ENCODE assay signal across 9 mouse cellular contexts in the genomic region with DNA sequence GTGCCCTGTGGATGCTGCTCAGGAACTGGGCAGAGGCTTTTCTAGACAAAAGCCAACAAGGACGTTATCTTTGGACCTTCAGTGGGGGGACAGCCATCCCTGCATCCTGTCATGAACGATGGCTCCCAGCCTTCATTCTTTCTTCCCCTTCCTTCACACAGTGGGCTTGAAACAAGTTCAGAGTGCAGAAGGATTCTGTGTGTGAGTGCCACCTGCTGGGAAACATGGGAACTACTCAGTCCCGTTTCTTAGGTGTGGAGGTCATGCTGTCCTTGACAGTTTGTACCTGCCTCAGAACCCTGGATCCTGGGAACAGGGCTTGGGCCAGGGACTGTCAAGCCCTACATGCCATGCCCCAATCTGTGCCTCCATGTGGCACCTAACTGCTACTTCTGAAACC. TPM values are rescaled to one million over a fixed set of nuclear protein-coding genes. Genes with fewer than 3 reads are reported as not detected.
DNase-seq lines count a peak whose midpoint lies in the region; ATAC-seq and TF ChIP-seq lines count a peak whose summit lies in the region.
"Had no signal": no experiment of that assay in that cellular context is flagged by ENCODE, and none has a peak within 500 bp of the region (broad histone marks: within the 10 kb centered on the region; RNA-seq: fewer than 3 reads in every experiment).

No protein-coding gene starts in this region.

- H3K4me2 ChIP-seq in forebrain, embryonic 16.5 days (ENCODE audit: low read length) = no peak overlapping the region
- H3K4me2 ChIP-seq in forebrain, embryonic 13.5 days = no peak overlapping the region
- H3K4me2 ChIP-seq in hindbrain, embryonic 13.5 days = no peak overlapping the region
- no peak overlapping the region for H3K4me2 ChIP-seq in midbrain, embryonic 14.5 days (ENCODE audit: low read length)
- H3K4me2 ChIP-seq: neural tube, embryonic 12.5 days had no signal

- WGBS in forebrain, embryonic 10.5 days = 5% methylated on average over 3 of the region's 3 CpGs
- WGBS in forebrain, embryonic 16.5 days = 1% methylated on average over 3 of the region's 3 CpGs
- WGBS in forebrain, embryonic 13.5 days = 4% methylated on average over 3 of the region's 3 CpGs
- WGBS in hindbrain, embryonic 13.5 days = 0% methylated on average over 3 of the region's 3 CpGs
- 0% methylated on average over 3 of the region's 3 CpGs for WGBS in midbrain, embryonic 14.5 days
- WGBS in spleen, adult 2 months = 3% methylated on average over 3 of the region's 3 CpGs

- no peaks in the 10 kb centered on the region for H3K9me3 ChIP-seq in forebrain, embryonic 10.5 days
- no peaks in the 10 kb centered on the region for H3K9me3 ChIP-seq in forebrain, embryonic 16.5 days (ENCODE audit: control insufficient read depth, low read length)
- H3K9me3 ChIP-seq in forebrain, embryonic 13.5 days (replicated peaks) = no peaks in the 10 kb centered on the region
- no peaks in the 10 kb centered on the region for H3K9me3 ChIP-seq in hindbrain, embryonic 13.5 days
- H3K9me3 ChIP-seq in midbrain, embryonic 14.5 days (ENCODE audit: control insufficient read depth, low read length) = no peaks in the 10 kb centered on the region
- H3K9me3 ChIP-seq: neural tube, embryonic 12.5 days had no signal

- intact Hi-C loops in left cerebral cortex, postnatal 14 days (cut with DNase I) = loop anchor here (5.0 kb wide), 1 partner anchor 89 kb away; no protein-coding TSS in a partner anchor

- peaks cover 38% of the 10 kb centered on the region for H3K36me3 ChIP-seq in forebrain, embryonic 10.5 days (replicated peaks)
- no peaks in the 10 kb centered on the region for H3K36me3 ChIP-seq in forebrain, embryonic 16.5 days (ENCODE audit: control insufficient read depth, insufficient read depth)
- peaks cover 38% of the 10 kb centered on the region for H3K36me3 ChIP-seq in forebrain, embryonic 13.5 days (ENCODE audit: poor library complexity, severe bottlenecking)
- peaks cover 36% of the 10 kb centered on the region for H3K36me3 ChIP-seq in hindbrain, embryonic 13.5 days
- peaks cover 36% of the 10 kb centered on the region for H3K36me3 ChIP-seq in midbrain, embryonic 14.5 days (ENCODE audit: control insufficient read depth, insufficient read depth, low read length)
- H3K36me3 ChIP-seq in spleen, adult 2 months (ENCODE audit: control insufficient read depth, insufficient read depth, low read length) = peaks cover 16% of the 10 kb centered on the region

- ATAC-seq in forebrain, embryonic 16.5 days = no peak
- no peak for ATAC-seq in forebrain, embryonic 13.5 days
- ATAC-seq in hindbrain, embryonic 13.5 days (ENCODE audit: low FRiP score) = no peak
- no peak for ATAC-seq in midbrain, embryonic 14.5 days (ENCODE audit: low FRiP score, low TSS enrichment)

- no peak overlapping the region for H3K9ac ChIP-seq in forebrain, embryonic 16.5 days (replicated peaks; ENCODE audit: low read depth, low read length)
- no peak overlapping the region for H3K9ac ChIP-seq in forebrain, embryonic 13.5 days
- H3K9ac ChIP-seq in hindbrain, embryonic 13.5 days = peak overlapping the region; percentile 40; the same call in 1 of the 2 replicates
- H3K9ac ChIP-seq in midbrain, embryonic 14.5 days (replicated peaks; ENCODE audit: low read length) = no peak overlapping the region
- H3K9ac ChIP-seq: neural tube, embryonic 12.5 days had no signal

- no peak for TF ChIP-seq POLR2A in bone marrow macrophage, adult 2 months (IDR thresholded peaks at IDR 0.05; ENCODE audit: borderline replicate concordance, low read depth, low read length)
- no peak for TF ChIP-seq POLR2A in spleen, adult 2 months (IDR thresholded peaks at IDR 0.05; ENCODE audit: low read depth, low read length)

- peaks cover 38% of the 10 kb centered on the region for H3K4me1 ChIP-seq in forebrain, embryonic 10.5 days
- H3K4me1 ChIP-seq in forebrain, embryonic 16.5 days (replicated peaks; ENCODE audit: control insufficient read depth, insufficient read depth, low read length) = peaks cover 20% of the 10 kb centered on the region
- peaks cover 9% of the 10 kb centered on the region for H3K4me1 ChIP-seq in bone marrow macrophage, adult 2 months (ENCODE audit: control insufficient read depth, insufficient read depth, low read length)
- peaks cover 28% of the 10 kb centered on the region for H3K4me1 ChIP-seq in forebrain, embryonic 13.5 days
- peaks cover 36% of the 10 kb centered on the region for H3K4me1 ChIP-seq in hindbrain, embryonic 13.5 days (replicated peaks)
- H3K4me1 ChIP-seq in midbrain, embryonic 14.5 days (ENCODE audit: control insufficient read depth, insufficient read depth, low read length) = peaks cover 11% of the 10 kb centered on the region
- H3K4me1 ChIP-seq in spleen, adult 2 months (ENCODE audit: control insufficient read depth, insufficient read depth, insufficient read length) = peaks cover 14% of the 10 kb centered on the region; the same call in 1 of the 2 replicates

- no peaks in the 10 kb centered on the region for H3K27me3 ChIP-seq in forebrain, embryonic 10.5 days (ENCODE audit: poor library complexity, severe bottlenecking)
- no peaks in the 10 kb centered on the region for H3K27me3 ChIP-seq in forebrain, embryonic 16.5 days (replicated peaks; ENCODE audit: control insufficient read depth, insufficient read depth, low read length)
- no peaks in the 10 kb centered on the region for H3K27me3 ChIP-seq in forebrain, embryonic 13.5 days
- no peaks in the 10 kb centered on the region for H3K27me3 ChIP-seq in hindbrain, embryonic 13.5 days
- H3K27me3 ChIP-seq in midbrain, embryonic 14.5 days (ENCODE audit: control insufficient read depth, insufficient read depth, low read length) = no peaks in the 10 kb centered on the region
- H3K27me3 ChIP-seq in spleen, adult 2 months (ENCODE audit: control insufficient read depth, insufficient read depth, low read length) = no peaks in the 10 kb centered on the region
- H3K27me3 ChIP-seq: neural tube, embryonic 12.5 days had no signal

- TF ChIP-seq CTCF in bone marrow macrophage, adult 2 months (IDR thresholded peaks at IDR 0.05; ENCODE audit: low read depth, low read length) = peak; percentile 82
- peak; percentile 48; the same call in 1 of the 2 replicates for TF ChIP-seq CTCF in spleen, adult 2 months (IDR thresholded peaks at IDR 0.05; ENCODE audit: extremely low read depth, insufficient read depth, insufficient read length, insufficient replicate concordance)

- H3K27ac ChIP-seq in forebrain, embryonic 10.5 days = no peak overlapping the region
- no peak overlapping the region for H3K27ac ChIP-seq in forebrain, embryonic 16.5 days (ENCODE audit: low read length)
- H3K27ac ChIP-seq in bone marrow macrophage, adult 2 months (ENCODE audit: insufficient read depth, low read depth, low read length) = no peak overlapping the region
- H3K27ac ChIP-seq in forebrain, embryonic 13.5 days = 0 out of 2 replicates have a peak overlapping the region, but pooled peaks have one; percentile 27
- H3K27ac ChIP-seq in hindbrain, embryonic 13.5 days = peak overlapping the region; percentile 63
- 0 out of 2 replicates have a peak overlapping the region, but pooled peaks have one; percentile 3 for H3K27ac ChIP-seq in midbrain, embryonic 14.5 days (replicated peaks; ENCODE audit: low read depth, low read length)
- no peak overlapping the region for H3K27ac ChIP-seq in spleen, adult 2 months (ENCODE audit: insufficient read depth, low read length)
- H3K27ac ChIP-seq: neural tube, embryonic 12.5 days had no signal

- peak; percentile 74 for DNase-seq in forebrain, embryonic 10.5 days (ENCODE audit: extremely low spot score, low spot score)
- peak; percentile 64 to 76 for DNase-seq in left cerebral cortex, postnatal 14 days (ENCODE audit: low spot score in 2 of 2)
- DNase-seq in midbrain, embryonic 14.5 days = peak; percentile 88
- peak; percentile 47 to 61 for DNase-seq in spleen, adult 2 months (ENCODE audit: low read depth in 1 of 2, low spot score in 2 of 2)

- no peak overlapping the region for H3K4me3 ChIP-seq in forebrain, embryonic 10.5 days
- H3K4me3 ChIP-seq in forebrain, embryonic 16.5 days (replicated peaks; ENCODE audit: low read length) = no peak overlapping the region
- H3K4me3 ChIP-seq in bone marrow macrophage, adult 2 months (ENCODE audit: insufficient read depth, low read length) = no peak overlapping the region
- no peak overlapping the region for H3K4me3 ChIP-seq in forebrain, embryonic 13.5 days
- no peak overlapping the region; the same call in 1 of the 2 replicates for H3K4me3 ChIP-seq in hindbrain, embryonic 13.5 days
- H3K4me3 ChIP-seq in midbrain, embryonic 14.5 days (replicated peaks; ENCODE audit: low read depth, low read length) = no peak overlapping the region
- no peak overlapping the region for H3K4me3 ChIP-seq in spleen, adult 2 months (ENCODE audit: extremely low read depth, insufficient read depth, insufficient read length)
- H3K4me3 ChIP-seq: neural tube, embryonic 12.5 days had no signal

RNA-seq across cellular contexts. Expression of gene Ndufaf8, which starts 2.3 kb away (rescaled TPM):
- polyA plus RNA-seq in forebrain, embryonic 10.5 days (2016; fragmentation: Nextera tagmentation; extraction: Ambion mirVana) = 87.4 and 97.7 TPM in 2 replicates
- polyA plus RNA-seq in forebrain, embryonic 16.5 days (2015; fragmentation: Nextera tagmentation; extraction: Ambion mirVana) = 49.4 and 53.3 TPM in 2 replicates
- polyA plus RNA-seq in bone marrow macrophage, adult 2 months (2012; ENCODE audit: insufficient read depth, insufficient read length, missing spikeins) = 21.1 and 37.7 TPM in 2 replicates
- polyA plus RNA-seq in forebrain, embryonic 13.5 days (2015; fragmentation: Nextera tagmentation; extraction: Ambion mirVana) = 59.2 and 60.5 TPM in 2 replicates
- polyA plus RNA-seq in hindbrain, embryonic 13.5 days (2015; fragmentation: Nextera tagmentation; extraction: Ambion mirVana) = 52.7 and 57.0 TPM in 2 replicates
- total RNA-seq in left cerebral cortex, postnatal 14 days (2021) = 10 to 100 TPM; 35.3 to 39.1 TPM
- 61.2 and 61.3 TPM in 2 replicates for polyA plus RNA-seq in midbrain, embryonic 14.5 days (2014; fragmentation: Nextera tagmentation; extraction: Ambion mirVana)
- polyA plus RNA-seq in spleen, adult 2 months (2012; rRNA removed) = 31.0 and 33.8 TPM in 2 replicates

RNA-seq across cellular contexts. Expression of gene Tepsin, which starts 2.5 kb away (rescaled TPM):
- polyA plus RNA-seq in forebrain, embryonic 10.5 days (2016; fragmentation: Nextera tagmentation; extraction: Ambion mirVana) = 17.7 and 20.6 TPM in 2 replicates
- 16.6 and 21.7 TPM in 2 replicates for polyA plus RNA-seq in forebrain, embryonic 16.5 days (2015; fragmentation: Nextera tagmentation; extraction: Ambion mirVana)
- polyA plus RNA-seq in bone marrow macrophage, adult 2 months (2012; ENCODE audit: insufficient read depth, insufficient read length, missing spikeins) = 20.2 and 21.8 TPM in 2 replicates
- polyA plus RNA-seq in forebrain, embryonic 13.5 days (2015; fragmentation: Nextera tagmentation; extraction: Ambion mirVana) = 18.0 and 19.0 TPM in 2 replicates
- polyA plus RNA-seq in hindbrain, embryonic 13.5 days (2015; fragmentation: Nextera tagmentation; extraction: Ambion mirVana) = 19.3 and 19.8 TPM in 2 replicates
- 10 to 100 TPM; 18.4 to 18.7 TPM for total RNA-seq in left cerebral cortex, postnatal 14 days (2021)
- polyA plus RNA-seq in midbrain, embryonic 14.5 days (2014; fragmentation: Nextera tagmentation; extraction: Ambion mirVana) = 15.9 and 18.0 TPM in 2 replicates
- polyA plus RNA-seq in spleen, adult 2 months (2012; rRNA removed) = 34.3 and 44.0 TPM in 2 replicates

RNA-seq across cellular contexts. Expression of gene Cep131, which starts 14.4 kb away (rescaled TPM):
- 41.4 and 42.5 TPM in 2 replicates for polyA plus RNA-seq in forebrain, embryonic 10.5 days (2016; fragmentation: Nextera tagmentation; extraction: Ambion mirVana)
- polyA plus RNA-seq in forebrain, embryonic 16.5 days (2015; fragmentation: Nextera tagmentation; extraction: Ambion mirVana) = 32.9 and 33.8 TPM in 2 replicates
- polyA plus RNA-seq in bone marrow macrophage, adult 2 months (2012; ENCODE audit: insufficient read depth, insufficient read length, missing spikeins) = 13.5 and 13.8 TPM in 2 replicates
- 26.9 and 28.8 TPM in 2 replicates for polyA plus RNA-seq in forebrain, embryonic 13.5 days (2015; fragmentation: Nextera tagmentation; extraction: Ambion mirVana)
- polyA plus RNA-seq in hindbrain, embryonic 13.5 days (2015; fragmentation: Nextera tagmentation; extraction: Ambion mirVana) = 23.2 and 26.7 TPM in 2 replicates
- total RNA-seq in left cerebral cortex, postnatal 14 days (2021) = 10 to 100 TPM; 29.5 to 41.7 TPM
- polyA plus RNA-seq in midbrain, embryonic 14.5 days (2014; fragmentation: Nextera tagmentation; extraction: Ambion mirVana) = 27.6 and 31.9 TPM in 2 replicates
- polyA plus RNA-seq in spleen, adult 2 months (2012; rRNA removed) = 4.5 and 7.5 TPM in 2 replicates

RNA-seq across cellular contexts. Expression of gene Slc38a10, which starts 50.1 kb away (rescaled TPM):
- polyA plus RNA-seq in forebrain, embryonic 10.5 days (2016; fragmentation: Nextera tagmentation; extraction: Ambion mirVana) = 90.6 and 93.2 TPM in 2 replicates
- 106 and 110 TPM in 2 replicates for polyA plus RNA-seq in forebrain, embryonic 16.5 days (2015; fragmentation: Nextera tagmentation; extraction: Ambion mirVana)
- 50.1 and 60.0 TPM in 2 replicates for polyA plus RNA-seq in bone marrow macrophage, adult 2 months (2012; ENCODE audit: insufficient read depth, insufficient read length, missing spikeins)
- 76.8 and 92.2 TPM in 2 replicates for polyA plus RNA-seq in forebrain, embryonic 13.5 days (2015; fragmentation: Nextera tagmentation; extraction: Ambion mirVana)
- 110 and 115 TPM in 2 replicates for polyA plus RNA-seq in hindbrain, embryonic 13.5 days (2015; fragmentation: Nextera tagmentation; extraction: Ambion mirVana)
- total RNA-seq in left cerebral cortex, postnatal 14 days (2021) = 10 to 100 TPM; 94.9 to 95.2 TPM
- polyA plus RNA-seq in midbrain, embryonic 14.5 days (2014; fragmentation: Nextera tagmentation; extraction: Ambion mirVana) = 88.3 and 119 TPM in 2 replicates
- polyA plus RNA-seq in spleen, adult 2 months (2012; rRNA removed) = 81.9 and 94.2 TPM in 2 replicates

RNA-seq across cellular contexts. Expression of gene Aatk, which starts 54.1 kb away (rescaled TPM):
- 1.5 and 1.8 TPM in 2 replicates for polyA plus RNA-seq in forebrain, embryonic 10.5 days (2016; fragmentation: Nextera tagmentation; extraction: Ambion mirVana)
- 21.6 and 28.1 TPM in 2 replicates for polyA plus RNA-seq in forebrain, embryonic 16.5 days (2015; fragmentation: Nextera tagmentation; extraction: Ambion mirVana)
- polyA plus RNA-seq in bone marrow macrophage, adult 2 months (2012; ENCODE audit: insufficient read depth, insufficient read length, missing spikeins) = 9.5 and 9.9 TPM in 2 replicates
- 6.8 and 8.4 TPM in 2 replicates for polyA plus RNA-seq in forebrain, embryonic 13.5 days (2015; fragmentation: Nextera tagmentation; extraction: Ambion mirVana)
- polyA plus RNA-seq in hindbrain, embryonic 13.5 days (2015; fragmentation: Nextera tagmentation; extraction: Ambion mirVana) = 24.1 and 24.3 TPM in 2 replicates
- total RNA-seq in left cerebral cortex, postnatal 14 days (2021) = 100 to 1,000 TPM; 171 to 185 TPM
- polyA plus RNA-seq in midbrain, embryonic 14.5 days (2014; fragmentation: Nextera tagmentation; extraction: Ambion mirVana) = 34.6 and 36.1 TPM in 2 replicates
- 7.4 and 9.1 TPM in 2 replicates for polyA plus RNA-seq in spleen, adult 2 months (2012; rRNA removed)

Comparison
In these comparisons a context has a peak if more than half of its experiments do, and no peak if none do; other contexts are left out.
1. H3K27ac ChIP-seq: peak in forebrain, embryonic 13.5 days (single experiment), hindbrain, embryonic 13.5 days (single experiment) and midbrain, embryonic 14.5 days (single experiment); none in forebrain, embryonic 10.5 days (single experiment), forebrain, embryonic 16.5 days (single experiment), bone marrow macrophage, adult 2 months (single experiment) and spleen, adult 2 months (single experiment).
2. Peak in every context shown above with its lines, with median percentiles within 50 percentile points of each other: DNase-seq.